Mouse (Mus musculus) stomach, postnatal 0 days (tissue): Measurements from ENCODE around the gene Foxn3. TPM values are rescaled to one million over a fixed set of nuclear protein-coding genes. Genes with fewer than 3 reads are reported as not detected.

Experiments used
- ATAC-seq: fragments of 200-750 bp; cut with Nextera tagmentation; 2 replicates; pipeline ENCODE4 v1.8.0; 2017; ENCODE audit not compliant: low FRiP score, low TSS enrichment
- DNase-seq: peaks from one replicate; pipeline ENCODE4 v3.0.0-alpha.2; 2016; ENCODE audit warnings: low spot score
- H3K27ac ChIP-seq: fragments of 300-500 bp; sonication (generic); replicated peaks from 2 replicates; pipeline ENCODE4 v1.5.1; 2014; ENCODE audit warnings: mild to moderate bottlenecking, control low read depth
- H3K27me3 ChIP-seq: fragments of 300-500 bp; sonication (generic); 2 replicates; pipeline ENCODE4 v1.6.1; 2014; ENCODE audit warnings: low read length; ENCODE audit not compliant: control insufficient read depth, insufficient read depth
- H3K36me3 ChIP-seq: fragments of 300-500 bp; sonication (generic); 2 replicates; pipeline ENCODE4 v1.6.1; 2014; ENCODE audit warnings: low read length, mixed read lengths; ENCODE audit not compliant: control insufficient read depth, insufficient read depth
- H3K4me1 ChIP-seq: fragments of 300-500 bp; sonication (generic); replicated peaks from 2 replicates; pipeline ENCODE4 v1.6.1; 2014; ENCODE audit warnings: antibody characterized with exemption; ENCODE audit not compliant: control insufficient read depth, insufficient read depth
- H3K4me2 ChIP-seq: fragments of 300-500 bp; sonication (generic); replicated peaks from 2 replicates; pipeline ENCODE4 v1.6.1; 2014; ENCODE audit warnings: low read depth, mild to moderate bottlenecking, control low read depth, moderate library complexity
- H3K4me3 ChIP-seq: fragments of 300-500 bp; sonication (generic); 2 replicates; pipeline ENCODE4 v1.5.1; 2014; ENCODE audit warnings: low read depth, low read length, control low read depth
- H3K9ac ChIP-seq: fragments of 300-500 bp; sonication (generic); 2 replicates; pipeline ENCODE4 v1.6.1; 2014; ENCODE audit warnings: mild to moderate bottlenecking, low read length, control low read depth, mixed read lengths
- H3K9me3 ChIP-seq: fragments of 300-500 bp; sonication (generic); 2 replicates; pipeline ENCODE4 v1.6.1; 2016; ENCODE audit warnings: low read length; ENCODE audit not compliant: control insufficient read depth
- CTCF ChIP-seq: IDR thresholded peaks from 2 replicates; pipeline ENCODE4 v1.5.1; 2016; ENCODE audit warnings: antibody characterized with exemption, low read depth, mild to moderate bottlenecking, moderate library complexity
- EP300 ChIP-seq: optimal IDR thresholded peaks from 2 replicates; pipeline ENCODE3; 2016; ENCODE audit warnings: antibody characterized with exemption
- WGBS: fragments of 180-500 bp; shearing (Covaris S2); extraction: QIAGEN DNeasy Blood & Tissue Kit; methylation state at CpG from one replicate; pipeline ENCODE4 v1.1.7; 2014; 5-methylcytosine and 5-hydroxymethylcytosine counted together
- polyA plus RNA-seq: library from polyadenylated mRNA; unstranded; fragments of >200 nt; fragmentation: Nextera tagmentation; extraction: Ambion mirVana; gene quantifications from 2 replicates; pipeline ENCODE4 v1.2.1, GENCODE M21; 2015

The Foxn3 gene
- polyA plus RNA-seq, 1 experiment from 2014 or later = 40.1 TPM

DNA sequence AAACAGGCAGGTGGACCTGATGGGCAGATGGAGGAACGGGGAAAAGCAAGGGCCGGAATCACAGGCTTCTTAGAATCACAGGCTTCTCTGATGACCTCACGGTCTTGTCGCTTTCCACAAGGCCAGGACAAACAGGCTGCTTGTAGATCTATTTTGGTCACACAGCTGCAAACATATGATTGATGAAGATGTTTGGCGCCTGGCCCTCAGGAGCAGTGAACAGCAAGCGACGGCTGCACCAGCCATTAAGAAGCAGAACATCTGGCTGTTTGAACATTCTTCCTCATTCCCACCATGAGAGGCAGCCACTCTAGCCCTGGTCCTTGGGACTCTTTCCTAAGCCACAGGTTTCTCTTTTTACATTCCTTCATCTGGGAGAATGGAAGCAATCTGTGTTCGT lies 294.0 kb downstream of the Foxn3 start:
- no peak for ATAC-seq
- Histone ChIP-seq H3K4me1 (no peaks in the 10 kb centered on the region), H3K9ac (no peak overlapping the region), H3K36me3 (no peaks in the 10 kb centered on the region), H3K4me3 (no peak overlapping the region), H3K27me3 (no peaks in the 10 kb centered on the region), H3K27ac (no peak overlapping the region), H3K4me2 (no peak overlapping the region), H3K9me3 (no peaks in the 10 kb centered on the region)
- 43% methylated on average over 8 of the region's 8 CpGs for WGBS
- DNase-seq = no peak
- TF ChIP-seq EP300 = no peak

- Histone ChIP-seq H3K4me3 (no peak overlapping the region), H3K27me3 (no peaks in the 10 kb centered on the region), H3K36me3 (no peaks in the 10 kb centered on the region), H3K9me3 (no peaks in the 10 kb centered on the region), H3K4me1 (no peaks in the 10 kb centered on the region), H3K9ac (no peak overlapping the region), H3K4me2 (no peak overlapping the region), H3K27ac (no peak overlapping the region)
- WGBS = 79% methylated on average over 11 of the region's 11 CpGs
- no peak for ATAC-seq
- no peak for DNase-seq
- no peak for TF ChIP-seq CTCF
- no peak for TF ChIP-seq EP300
These were observed 294.4 kb downstream of the Foxn3 start for GRCm38 (mm10) chr12:99268954-99269353.

GRCm38 (mm10) chr12:99267732-99268131 lies 295.6 kb downstream of the Foxn3 start:
- no peak for TF ChIP-seq EP300
- TF ChIP-seq CTCF = no peak
- no peaks in the 10 kb centered on the region for H3K9me3 ChIP-seq
- no peak for ATAC-seq
- no peaks in the 10 kb centered on the region for H3K27me3 ChIP-seq
- H3K27ac ChIP-seq = no peak overlapping the region
- 0 out of 2 replicates have a peak, but pooled peaks cover 3% of the 10 kb centered on the region for H3K36me3 ChIP-seq
- WGBS = 74% methylated on average over 11 of the region's 11 CpGs
- no peak overlapping the region for H3K4me2 ChIP-seq
- DNase-seq = no peak
- H3K4me1 ChIP-seq = no peaks in the 10 kb centered on the region
- no peak overlapping the region for H3K4me3 ChIP-seq
- H3K9ac ChIP-seq = no peak overlapping the region

DNA sequence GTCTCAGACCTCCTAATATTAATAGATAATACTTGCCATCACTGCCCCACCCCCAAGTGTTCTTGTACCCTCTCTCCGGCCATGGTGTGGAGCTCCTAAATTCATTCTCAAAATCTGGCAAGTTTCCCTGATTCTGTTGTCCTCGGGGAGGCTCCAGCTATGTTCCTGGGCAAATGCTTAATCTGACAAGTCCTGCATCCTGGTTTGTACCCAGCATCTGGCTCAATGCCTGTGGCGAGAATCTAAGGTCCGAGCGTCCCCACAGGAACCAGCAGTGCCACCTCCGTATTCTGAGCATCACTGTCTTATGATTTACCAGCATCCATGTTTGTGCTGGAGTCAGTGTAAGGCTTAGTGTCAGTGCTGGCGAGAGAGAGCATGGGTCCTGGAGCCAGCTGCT lies 296.9 kb downstream of the Foxn3 start:
- no peaks in the 10 kb centered on the region for H3K4me1 ChIP-seq
- no peak overlapping the region for H3K27ac ChIP-seq
- ATAC-seq = no peak
- no peak for DNase-seq
- TF ChIP-seq CTCF (no peak), EP300 (no peak)
- H3K4me3 ChIP-seq = no peak overlapping the region
- 76% methylated on average over 7 of the region's 7 CpGs for WGBS
- no peaks in the 10 kb centered on the region for H3K27me3 ChIP-seq
- no peak overlapping the region for H3K9ac ChIP-seq
- no peak overlapping the region for H3K4me2 ChIP-seq
- 0 out of 2 replicates have a peak, but pooled peaks cover 3% of the 10 kb centered on the region for H3K36me3 ChIP-seq
- H3K9me3 ChIP-seq = no peaks in the 10 kb centered on the region

- DNase-seq (no peak), ATAC-seq (no peak)
- TF ChIP-seq EP300 = no peak
- TF ChIP-seq CTCF = no peak
- Histone ChIP-seq H3K36me3 (0 out of 2 replicates have a peak, but pooled peaks cover 3% of the 10 kb centered on the region), H3K27ac (no peak overlapping the region), H3K9me3 (no peaks in the 10 kb centered on the region), H3K9ac (no peak overlapping the region), H3K4me2 (no peak overlapping the region), H3K27me3 (no peaks in the 10 kb centered on the region), H3K4me3 (no peak overlapping the region), H3K4me1 (no peaks in the 10 kb centered on the region)
- WGBS = 91% methylated on average over 6 of the region's 6 CpGs
These were observed 297.6 kb downstream of the Foxn3 start for GRCm38 (mm10) chr12:99265777-99266176.

GRCm38 (mm10) chr12:99264386-99264785 lies 299.0 kb downstream of the Foxn3 start:
- ATAC-seq (no peak), DNase-seq (no peak)
- WGBS = 69% methylated on average over 7 of the region's 7 CpGs
- Histone ChIP-seq H3K4me3 (no peak overlapping the region), H3K4me1 (no peaks in the 10 kb centered on the region), H3K27me3 (no peaks in the 10 kb centered on the region), H3K4me2 (no peak overlapping the region), H3K9me3 (no peaks in the 10 kb centered on the region), H3K27ac (no peak overlapping the region), H3K9ac (no peak overlapping the region), H3K36me3 (0 out of 2 replicates have a peak, but pooled peaks cover 3% of the 10 kb centered on the region)
- TF ChIP-seq EP300 (no peak), CTCF (no peak)
